Mouse (Mus musculus) cerebellum, adult 8-10 months (tissue): Measurements from ENCODE around the gene Prl7d1.
"Not testable (repeated sequence)": the region's sequence is repeated elsewhere in the genome, so short reads cannot be mapped to it uniquely, and the experiment has no call there.

ENCODE experiments used
- DNase-seq: peaks from one replicate; pipeline ENCODE4 v3.0.0; 2022

The Prl7d1 gene

GRCm38 (mm10) chr13:27716636-27717035 is at the start of gene Prl7d1:
Gene Prl7d1 (minus strand): TSS chr13:27716736.
- no peak for DNase-seq

- no peak for DNase-seq
Measured at GRCm38 (mm10) chr13:27734512-27735186, 18.1 kb upstream of the Prl7d1 start.

GRCm38 (mm10) chr13:27730286-27730959 is 13.9 kb upstream of the Prl7d1 start:
- DNase-seq = not testable (repeated sequence)

- not testable (repeated sequence) for DNase-seq
Measured at GRCm38 (mm10) chr13:27725057-27725456, 8.5 kb upstream of the Prl7d1 start.

GRCm38 (mm10) chr13:27706521-27706920 is 10.0 kb downstream of the Prl7d1 start:
- no peak for DNase-seq

GRCm38 (mm10) chr13:27667936-27668335 is 48.6 kb downstream of the Prl7d1 start, which contains the start of gene Prl7a2:
Gene Prl7a2 (minus strand): TSS chr13:27668036.
- no peak for DNase-seq

- DNase-seq = no peak
Measured at GRCm38 (mm10) chr13:27660747-27661146, 55.8 kb downstream of the Prl7d1 start.
